Mouse (Mus musculus) layer of hippocampus, postnatal 36 days (tissue): ENCODE results near the gene Ttc4. TPM values are rescaled to one million over a fixed set of nuclear protein-coding genes. Genes with fewer than 3 reads are reported as not detected.

Experiments used
- DNase-seq, 2 experiments: peaks; one replicate each; pipeline ENCODE4 v3.0.0; 2022
- total RNA-seq, 2 experiments: library from RNA; stranded (reverse); gene quantifications; 2 replicates each; pipeline ENCODE4 v1.2.3; 2021

The Ttc4 gene
- total RNA-seq, 2 experiments from 2014 or later = 50.1 to 50.3 TPM

DNA sequence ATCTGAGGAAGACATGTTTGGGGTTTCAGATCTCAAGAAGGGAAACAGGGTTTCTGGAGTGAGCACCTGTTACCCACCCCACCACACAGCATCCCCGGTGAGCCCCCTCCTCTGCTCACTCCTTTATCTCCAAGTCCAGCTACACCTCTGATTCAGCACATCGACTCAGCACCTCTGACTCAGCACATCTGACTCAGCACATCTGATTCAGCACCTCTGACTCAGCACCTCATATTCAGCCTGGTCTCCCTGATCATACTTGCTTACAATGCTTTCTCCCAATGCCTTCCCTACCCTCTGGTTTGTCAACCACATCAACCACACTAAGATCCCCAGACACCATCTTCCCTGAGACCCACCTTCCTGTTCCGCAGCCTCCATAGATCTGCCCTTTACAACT is 65.2 kb downstream of the Ttc4 start:
- no peak for DNase-seq

DNA sequence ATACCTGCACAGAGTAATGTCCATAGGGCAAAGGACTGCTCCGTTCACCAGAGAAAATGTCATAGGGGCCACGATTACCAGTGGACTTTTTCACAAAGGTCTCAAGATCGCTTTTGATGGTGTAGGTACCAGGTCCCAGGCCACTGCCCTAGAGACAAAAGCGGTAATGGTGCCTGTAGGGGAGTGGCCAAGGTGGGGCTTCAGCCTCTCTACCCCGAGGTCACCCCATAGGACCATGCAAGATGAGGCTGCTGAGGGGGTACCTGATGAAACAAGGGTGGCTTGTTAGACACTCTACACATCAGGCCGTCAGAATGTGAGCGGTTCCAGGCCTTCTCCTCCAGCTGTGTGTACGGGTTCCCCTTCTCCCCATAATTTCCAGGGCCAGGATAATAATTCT is 65.6 kb downstream of the Ttc4 start:
- DNase-seq = no peak

Other genes starting within 250 kb of the Ttc4 start
- gene Pcsk9, start 214.6 kb downstream of the Ttc4 start, total RNA-seq = not detected
- not detected for gene Bsnd, start 186.7 kb downstream of the Ttc4 start, total RNA-seq
- gene Dhcr24, start 117.9 kb downstream of the Ttc4 start, total RNA-seq = 10 to 100 TPM; 58.8 to 61.0 TPM
- gene Lexm, start 61.7 kb downstream of the Ttc4 start, total RNA-seq = not detected
- gene Ttc22, start 56.5 kb downstream of the Ttc4 start, total RNA-seq = under 1 TPM; 0.51 to 0.60 TPM
- 1 to 10 TPM; 5.3 to 7.1 TPM for gene Pars2, start 27.9 kb downstream of the Ttc4 start, total RNA-seq
- 1 to 10 TPM; 2.8 to 2.9 TPM for gene Mroh7, start 52.0 kb upstream of the Ttc4 start, total RNA-seq
- not detected for gene Fam151a, start 54.9 kb upstream of the Ttc4 start, total RNA-seq
- gene Acot11, start 126.1 kb upstream of the Ttc4 start, total RNA-seq = 10 to 100 TPM; 50.8 to 52.0 TPM
- gene Ssbp3, start 231.8 kb upstream of the Ttc4 start, total RNA-seq = 100 to 1,000 TPM; 144 to 163 TPM